Mouse (Mus musculus): ENCODE measurements around the gene Mtus2.
A peak's percentile ranks its signal among the peaks of the same experiment; 100 is the strongest.

The Mtus2 gene

DNA sequence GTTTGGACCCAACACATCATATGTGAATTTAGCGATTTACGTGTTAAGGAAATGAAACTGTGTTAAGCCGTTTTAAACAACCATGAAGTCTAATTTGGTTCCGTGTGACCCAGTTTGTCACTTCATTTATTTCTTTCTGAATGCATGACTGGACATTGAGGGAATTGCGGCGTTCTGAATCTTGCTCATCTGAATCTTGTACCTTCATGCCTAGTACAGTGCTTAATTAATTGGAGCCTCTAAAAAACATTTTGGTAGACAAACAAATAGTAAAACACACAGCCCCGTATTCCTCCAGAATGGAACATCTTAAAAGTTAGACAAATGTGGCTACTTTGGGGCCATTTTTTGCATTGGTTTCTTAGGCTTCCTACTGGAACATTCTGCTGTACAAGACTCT, 84.5 kb downstream of the Mtus2 start:
- DNase-seq (ENCODE audit: low read depth, low spot score), result no peak

DNA sequence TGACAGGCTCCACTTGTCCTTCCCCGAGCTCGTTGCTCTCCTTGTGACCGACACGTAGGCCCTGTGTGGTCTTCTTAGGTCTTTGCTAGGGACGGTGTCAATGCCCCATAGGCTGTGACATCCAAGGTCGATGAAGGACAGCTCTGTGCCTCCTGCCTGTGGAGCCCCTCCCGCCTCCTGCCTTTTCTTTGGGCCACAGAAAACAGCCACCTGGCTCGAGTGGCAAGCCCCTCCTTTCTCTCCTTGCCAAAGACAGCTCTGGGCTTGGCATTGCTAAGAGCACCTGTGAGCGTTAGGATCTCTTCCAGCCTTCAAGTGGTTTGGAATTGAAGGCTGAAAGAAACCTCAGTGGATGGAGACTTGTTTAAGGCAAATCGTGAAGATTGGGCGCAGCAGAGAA, 91.1 kb downstream of the Mtus2 start:
- DNase-seq (ENCODE audit: low read depth, low spot score), result no peak

DNA sequence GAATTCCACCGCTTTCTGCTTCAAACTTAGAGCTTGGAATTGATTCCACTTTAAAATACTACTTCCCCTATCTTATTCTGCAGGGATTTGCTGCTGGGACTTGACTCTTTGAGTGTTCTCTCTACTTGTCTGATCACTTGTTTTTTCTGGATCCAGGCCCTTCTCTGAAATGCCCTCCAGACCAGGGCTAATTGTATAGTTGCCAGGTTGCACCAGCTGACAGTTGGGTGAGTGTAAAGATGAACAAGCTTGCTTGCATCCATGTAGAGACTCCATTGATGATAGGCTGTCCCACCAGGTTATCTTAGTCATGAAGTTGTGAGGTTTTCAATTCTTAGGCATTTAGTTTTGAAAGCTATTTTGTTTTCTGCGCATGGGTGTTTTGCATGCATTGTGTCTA, 92.2 kb downstream of the Mtus2 start:
- DNase-seq (ENCODE audit: low read depth, low spot score), result no peak

DNA sequence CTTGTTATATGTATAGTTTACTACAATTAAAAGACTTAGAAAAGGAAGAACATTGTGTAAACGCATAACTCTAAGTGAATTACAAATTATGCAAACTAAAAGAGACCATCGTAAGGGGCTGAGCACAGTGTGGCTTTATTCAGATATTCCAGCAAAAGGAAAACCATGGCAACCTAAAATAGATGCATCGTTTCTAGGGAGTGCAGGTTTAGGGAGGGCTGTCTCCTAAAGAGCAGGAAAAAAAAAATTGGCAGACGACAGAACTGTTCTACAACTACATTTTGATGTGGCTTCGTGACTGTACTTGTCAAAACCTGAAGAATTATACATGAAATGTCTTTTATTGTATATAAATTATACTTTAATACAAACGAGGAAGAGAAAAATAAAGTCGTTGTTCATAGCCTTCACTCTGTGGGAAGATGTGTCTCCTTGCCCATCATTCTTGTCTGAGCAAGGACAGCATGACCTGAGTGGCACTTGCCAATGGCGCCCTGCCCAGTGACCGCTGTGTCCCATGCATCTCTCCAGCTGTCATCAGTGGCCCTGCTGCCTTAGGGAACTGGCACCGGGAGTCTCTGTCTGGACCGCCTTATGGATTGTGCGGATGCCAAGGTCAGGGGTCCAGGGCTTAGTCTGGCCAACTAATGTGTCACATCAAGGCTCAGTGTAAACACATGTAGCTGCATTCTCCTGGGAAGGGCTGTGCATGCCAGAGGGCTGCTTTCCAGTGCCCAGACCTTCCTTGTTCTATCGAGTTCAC, 95.9 kb downstream of the Mtus2 start:
- no peak for DNase-seq (ENCODE audit: low read depth, low spot score)

DNA sequence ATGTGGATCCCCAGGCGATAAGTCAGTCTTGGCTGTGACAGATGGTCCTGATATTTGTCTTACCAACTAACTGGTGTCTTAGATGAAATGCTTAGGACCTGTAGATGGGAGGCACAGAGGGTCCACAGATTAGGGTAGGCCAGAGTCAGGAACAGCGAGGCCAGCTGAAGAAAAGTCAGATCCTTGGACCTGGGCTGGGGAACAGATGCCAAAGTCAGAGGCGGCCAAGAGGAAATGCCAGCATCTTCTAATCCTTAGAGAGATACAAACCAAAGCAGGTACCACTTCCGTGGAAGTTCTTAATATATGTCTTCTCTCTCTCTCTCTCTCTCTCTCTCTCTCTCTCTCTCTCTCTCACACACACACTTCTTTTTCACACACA, 96.5 kb downstream of the Mtus2 start:
- no peak for DNase-seq (ENCODE audit: low read depth, low spot score)

DNA sequence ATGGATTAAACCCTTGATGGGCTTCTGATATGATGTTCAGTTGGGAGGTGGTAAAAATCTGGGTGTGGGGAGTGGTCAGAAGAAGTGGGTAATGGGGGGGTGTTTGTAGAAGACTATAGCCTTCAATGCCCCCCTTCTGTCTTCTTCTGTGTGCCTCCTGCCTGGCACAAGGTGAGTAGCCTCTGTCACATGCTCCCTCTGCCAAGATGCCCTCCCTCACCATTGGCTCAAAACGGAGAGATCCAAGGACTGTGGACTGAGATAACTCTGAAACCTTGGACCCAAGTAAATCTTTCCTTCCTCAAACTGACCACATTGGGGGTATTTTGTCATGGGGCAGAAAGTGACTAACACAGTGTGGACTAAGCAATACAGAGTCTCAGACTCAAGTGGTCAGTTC, 99.7 kb downstream of the Mtus2 start:
- no peak for DNase-seq (ENCODE audit: low read depth, low spot score)

DNA sequence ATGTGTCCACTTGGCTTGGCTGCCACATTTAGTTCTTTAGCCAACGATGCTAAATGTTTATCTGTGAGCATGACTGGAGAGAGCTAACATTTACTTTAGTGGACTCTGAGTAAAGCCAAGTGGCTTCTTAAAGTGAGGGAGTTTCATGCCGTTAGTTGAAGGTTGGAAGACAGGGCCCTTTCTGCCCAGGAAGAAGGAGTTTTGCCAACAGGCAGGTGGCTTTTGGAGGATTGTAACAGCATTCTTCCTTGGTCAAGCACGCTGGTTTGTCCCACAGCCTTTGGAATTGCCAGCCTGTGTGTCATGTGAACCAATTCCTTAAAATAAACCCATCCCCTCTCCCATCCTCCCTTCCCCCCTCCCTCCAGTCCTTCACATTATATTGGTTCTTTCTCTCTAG, 100.3 kb downstream of the Mtus2 start:
- DNase-seq (ENCODE audit: low read depth, low spot score), result no peak

DNA sequence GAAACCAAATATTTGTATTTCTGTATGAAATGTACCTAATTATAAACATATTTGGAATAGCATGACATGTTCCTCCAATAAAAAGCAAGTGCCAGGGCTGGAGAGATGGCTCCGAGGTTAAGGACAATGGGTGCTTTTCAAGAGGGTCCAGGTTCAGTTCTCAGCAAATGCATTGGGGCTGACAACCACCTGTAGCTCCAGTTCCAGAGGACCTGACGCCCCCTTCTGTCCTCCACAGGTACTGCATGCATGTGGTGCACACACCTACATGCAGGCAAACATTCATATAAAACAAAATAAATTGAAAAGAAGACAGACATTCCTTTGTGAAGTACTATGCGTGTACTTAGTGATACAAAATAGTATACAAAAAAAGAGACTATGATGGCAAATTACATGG, 102.2 kb downstream of the Mtus2 start:
- DNase-seq (ENCODE audit: low read depth, low spot score), result no peak

DNA sequence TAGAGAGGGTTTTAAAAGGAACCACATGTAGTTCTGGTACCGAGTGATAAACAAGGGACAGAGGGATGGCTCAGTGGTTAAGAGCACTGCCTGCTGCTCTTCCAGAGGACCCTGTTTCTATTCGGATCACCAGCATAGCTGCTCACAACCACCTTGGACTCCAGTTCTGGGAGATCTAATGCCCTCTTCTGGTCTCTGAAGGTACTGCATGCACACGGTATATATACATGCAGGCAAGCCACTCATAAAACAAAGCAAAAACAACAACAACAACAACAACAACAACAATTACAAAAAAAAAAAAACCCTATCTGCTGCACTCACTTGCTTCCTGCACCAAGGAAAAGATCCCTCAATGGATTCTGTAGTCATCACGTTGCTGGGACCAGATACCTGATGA, 104.7 kb downstream of the Mtus2 start:
- DNase-seq (ENCODE audit: low read depth, low spot score), result no peak

DNA sequence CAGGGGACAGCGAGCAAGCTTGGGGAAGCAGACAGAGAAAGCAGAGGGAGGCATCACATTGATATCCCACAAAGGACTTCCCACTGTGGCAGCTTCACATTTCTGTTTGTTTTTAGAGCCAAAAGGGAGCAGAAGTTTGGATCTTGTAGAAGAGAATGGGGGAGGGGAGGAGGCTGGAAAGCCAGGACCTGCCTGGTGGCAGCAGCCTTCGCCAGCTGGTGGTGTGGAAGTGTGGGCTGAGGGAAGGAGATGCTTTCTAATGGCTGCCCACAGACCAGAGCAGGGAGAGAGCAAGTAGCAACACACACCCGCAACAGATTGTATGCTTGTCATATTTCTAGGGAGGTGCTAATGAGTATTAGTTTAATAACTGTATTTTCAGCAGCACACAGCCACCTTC, 106.6 kb downstream of the Mtus2 start:
- DNase-seq (ENCODE audit: low read depth, low spot score), result no peak

DNA sequence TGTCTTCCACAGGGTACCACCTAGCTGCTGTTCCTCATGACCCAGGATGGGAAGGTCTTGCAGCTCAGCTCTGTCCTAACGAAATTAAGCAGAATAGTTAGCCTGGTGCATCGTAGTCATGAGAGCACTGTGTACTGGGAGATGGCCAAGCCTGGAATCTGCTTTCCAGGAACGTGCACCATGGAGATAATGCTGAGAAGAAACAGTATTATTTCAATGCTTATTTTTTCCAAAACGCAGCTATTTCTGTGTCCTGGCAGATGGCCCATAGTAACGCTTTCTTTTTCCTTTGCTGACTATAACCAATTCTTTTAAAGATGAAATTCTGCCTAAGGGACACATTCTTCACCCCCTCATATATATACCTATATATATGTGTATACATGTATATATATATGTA, 108.1 kb downstream of the Mtus2 start:
- no peak for DNase-seq (ENCODE audit: low read depth, low spot score)

DNA sequence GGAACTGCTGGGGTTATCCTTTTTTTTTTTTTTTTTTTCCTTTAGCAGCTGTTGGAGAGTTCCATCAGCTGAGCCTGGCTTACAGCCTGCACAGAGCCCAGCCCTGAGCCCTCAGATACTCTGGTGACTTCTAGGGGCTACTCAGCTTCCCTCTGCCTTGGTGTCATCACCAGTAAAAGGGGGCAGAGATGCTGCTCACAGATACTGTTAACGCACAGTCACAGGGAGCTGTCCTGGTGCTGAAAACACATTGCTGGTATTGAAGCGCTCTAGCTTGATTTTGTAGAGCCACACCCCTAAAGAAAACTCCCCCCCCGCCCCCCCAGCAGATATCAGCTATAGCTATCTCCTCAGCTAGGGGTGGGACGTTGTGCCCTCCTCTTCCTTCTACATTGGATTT, 112.8 kb downstream of the Mtus2 start:
- no peak for DNase-seq (ENCODE audit: low read depth, low spot score)

DNA sequence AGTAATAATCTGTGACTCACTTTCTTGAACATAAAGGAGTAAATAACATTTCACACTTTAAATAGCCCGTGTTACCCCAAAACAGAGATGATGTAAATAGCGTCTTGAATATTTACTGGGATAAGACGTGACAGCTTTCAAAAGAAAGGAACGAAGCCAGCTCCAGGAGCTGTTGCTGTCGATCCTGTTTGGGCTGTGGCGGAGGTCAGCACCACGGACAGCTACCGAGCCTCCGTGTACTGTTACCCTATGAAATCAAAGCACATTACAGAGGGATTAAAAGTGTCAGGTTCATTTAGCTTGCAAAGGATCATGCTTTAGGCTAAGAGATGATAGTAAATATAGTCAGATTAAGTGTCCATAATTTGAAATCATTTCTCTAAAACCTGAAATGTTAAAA, 114.7 kb downstream of the Mtus2 start:
- peak; percentile 24 for DNase-seq (ENCODE audit: low read depth, low spot score)

DNA sequence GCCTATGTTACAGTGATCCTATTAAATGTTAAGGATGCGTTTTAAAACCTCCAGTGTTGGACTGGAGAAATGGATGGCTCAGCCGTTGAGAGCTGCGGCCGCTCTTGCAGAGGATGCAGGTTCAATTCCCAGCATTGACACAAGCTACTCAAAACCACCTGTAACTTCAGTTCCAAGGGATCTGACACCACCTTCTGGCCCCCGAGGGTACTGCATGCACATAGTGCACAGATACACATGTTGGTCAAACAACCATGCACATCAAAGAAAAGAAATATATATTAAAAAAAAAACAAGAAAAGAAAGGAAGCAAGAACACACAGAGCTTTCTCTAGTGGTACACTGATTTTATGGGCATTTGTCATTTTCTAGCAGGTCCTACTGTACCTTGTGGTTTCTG, 116.3 kb downstream of the Mtus2 start:
- no peak for DNase-seq (ENCODE audit: low read depth, low spot score)

DNA sequence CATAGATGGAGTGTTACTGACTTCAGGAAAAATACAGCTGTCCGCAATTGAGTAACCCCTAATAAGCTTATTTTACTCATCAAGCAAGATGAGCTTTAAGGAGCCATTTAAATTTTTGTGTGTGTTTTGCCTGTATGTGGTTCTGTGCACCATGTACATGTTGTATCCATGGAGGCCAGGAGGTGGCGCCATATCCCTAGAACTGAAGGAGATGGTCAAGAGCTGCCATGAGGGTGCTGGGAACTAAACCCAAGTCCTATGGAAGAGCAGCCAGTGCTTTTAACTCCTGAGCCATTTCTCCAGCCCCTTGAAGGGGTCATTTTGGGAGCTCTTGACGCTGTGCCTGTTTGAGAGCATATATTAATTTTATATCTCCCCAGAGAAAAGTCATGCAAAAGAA, 122.6 kb downstream of the Mtus2 start:
- DNase-seq (ENCODE audit: low read depth, low spot score), result no peak

DNA sequence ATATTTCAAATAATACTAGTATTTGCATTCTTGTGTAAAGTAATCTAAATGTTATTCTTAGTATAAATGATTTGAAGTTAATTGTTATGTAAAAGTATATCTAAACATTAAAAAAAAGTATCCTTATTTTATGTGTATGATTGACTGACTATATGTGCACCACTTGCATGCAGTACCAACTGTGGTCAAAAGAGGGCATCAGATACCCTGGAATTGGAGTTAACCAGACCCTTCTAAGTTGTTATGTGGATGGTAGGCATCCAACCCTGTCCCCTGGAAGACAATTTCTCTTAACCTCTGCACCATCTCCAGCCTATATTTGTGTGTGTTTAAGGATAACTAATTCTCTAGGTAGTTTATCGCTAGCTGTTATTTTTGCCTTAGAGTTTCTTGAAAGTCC, 126.4 kb downstream of the Mtus2 start:
- no peak for DNase-seq (ENCODE audit: low read depth, low spot score)

DNA sequence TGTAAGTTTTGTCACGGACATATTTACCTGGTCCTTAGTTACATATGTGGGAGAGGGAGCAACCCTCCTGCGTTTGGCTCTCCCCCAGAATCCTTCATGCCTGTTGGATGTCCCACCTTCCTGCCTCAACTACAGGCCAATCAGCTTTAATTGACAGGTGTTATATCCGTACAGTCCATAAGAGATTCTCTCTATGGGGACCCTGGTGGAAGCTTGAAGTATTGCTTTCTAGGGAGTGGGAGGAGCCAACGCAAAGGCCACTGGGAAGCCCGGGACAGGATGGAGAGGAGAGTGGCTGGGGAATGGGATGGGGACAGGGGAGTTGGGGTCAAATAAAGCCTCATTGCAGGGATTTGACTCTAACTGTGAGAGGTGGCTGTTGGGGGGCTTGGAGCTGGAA, 127.6 kb downstream of the Mtus2 start:
- no peak for DNase-seq (ENCODE audit: low read depth, low spot score)

DNA sequence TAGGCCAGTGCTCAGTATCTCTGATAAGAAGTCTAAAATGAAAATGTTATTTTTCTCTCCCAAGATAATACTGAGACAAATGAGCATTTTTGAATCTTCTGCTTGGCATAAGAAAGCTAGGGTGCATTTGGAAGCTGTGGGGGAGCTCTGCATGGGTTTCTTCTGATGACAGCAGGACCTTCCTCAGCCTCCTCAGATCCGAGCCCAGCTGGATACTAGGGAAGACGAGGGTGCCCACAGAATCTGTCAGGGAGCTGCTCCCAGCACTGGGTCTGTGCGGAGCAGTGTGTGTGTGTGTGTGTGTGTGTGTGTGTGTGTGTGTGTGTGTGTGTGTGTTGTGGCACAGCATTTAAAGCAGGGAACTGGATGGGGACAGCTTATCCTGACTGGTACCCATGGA, 130.7 kb downstream of the Mtus2 start:
- DNase-seq (ENCODE audit: low read depth, low spot score), result no peak

DNA sequence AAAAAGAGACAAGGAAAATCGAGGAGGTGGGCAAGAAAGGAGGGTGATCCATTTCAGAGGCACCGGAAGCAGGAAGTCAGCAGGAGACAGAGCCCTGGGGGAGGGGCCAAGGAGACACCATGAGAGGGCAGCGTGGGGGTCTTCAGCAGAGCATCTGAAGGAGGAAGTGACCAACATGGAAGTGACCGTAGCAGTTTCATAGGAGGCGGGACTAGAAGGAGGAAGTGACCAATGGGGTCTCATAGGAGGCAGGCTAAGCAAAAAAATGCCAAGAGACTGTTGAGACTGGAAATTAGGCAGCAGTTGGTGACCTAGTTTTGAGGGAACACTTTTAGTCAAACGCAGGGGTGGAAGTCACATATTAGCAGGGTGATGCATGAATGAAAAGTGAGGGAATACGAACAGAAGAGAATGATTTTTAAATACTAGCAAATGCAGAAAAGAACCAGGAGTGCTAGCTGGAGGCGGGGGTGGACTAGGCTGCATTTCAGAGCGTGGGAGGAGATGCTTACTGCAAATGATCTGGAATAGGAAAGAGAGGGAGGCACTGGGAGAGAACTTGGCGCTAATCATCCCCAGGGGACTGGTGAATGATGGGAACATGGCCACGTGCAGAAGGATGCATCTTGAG, 133.2 kb downstream of the Mtus2 start:
- no peak for DNase-seq (ENCODE audit: low read depth, low spot score)

DNA sequence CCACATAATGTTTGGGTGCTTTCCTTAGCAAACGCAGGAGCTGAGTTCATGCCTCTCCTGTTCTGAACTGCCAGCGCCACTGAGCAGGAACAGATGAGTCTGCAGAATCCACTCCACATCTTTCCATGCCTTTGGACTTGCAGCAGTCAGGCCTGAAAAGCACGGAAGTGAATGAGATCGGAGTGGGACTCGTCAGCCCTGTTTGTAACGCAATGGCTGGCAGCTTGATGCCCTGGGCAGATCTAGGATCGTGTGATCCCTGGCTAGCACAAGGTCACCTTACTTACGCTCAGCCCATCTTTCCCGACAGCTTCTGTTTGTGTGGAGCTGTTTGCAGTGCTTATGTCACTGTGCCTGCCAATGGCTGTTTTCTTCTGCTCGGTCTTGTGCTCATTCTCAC, 137.5 kb downstream of the Mtus2 start:
- DNase-seq (ENCODE audit: low read depth, low spot score), result no peak

DNA sequence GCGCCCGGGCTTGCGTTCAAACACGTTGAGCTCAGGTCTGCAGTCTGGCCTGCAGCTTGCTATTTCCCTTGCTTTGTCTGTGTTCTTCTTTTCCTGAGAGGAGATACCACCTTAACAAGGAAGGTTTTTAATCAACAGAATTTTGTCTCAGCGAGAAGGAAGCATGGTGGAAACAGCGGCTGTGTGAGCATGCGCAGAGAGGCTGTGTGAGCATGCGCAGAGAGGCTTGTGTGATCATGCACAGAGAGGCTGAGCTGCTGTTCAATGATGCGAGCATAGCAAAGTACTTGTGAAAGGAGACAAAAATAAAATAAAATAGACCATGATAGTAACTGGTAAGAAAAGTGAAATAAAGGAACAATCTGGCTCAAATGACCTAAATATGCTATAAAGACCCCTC, 142.2 kb downstream of the Mtus2 start:
- no peak for DNase-seq (ENCODE audit: low read depth, low spot score)

DNA sequence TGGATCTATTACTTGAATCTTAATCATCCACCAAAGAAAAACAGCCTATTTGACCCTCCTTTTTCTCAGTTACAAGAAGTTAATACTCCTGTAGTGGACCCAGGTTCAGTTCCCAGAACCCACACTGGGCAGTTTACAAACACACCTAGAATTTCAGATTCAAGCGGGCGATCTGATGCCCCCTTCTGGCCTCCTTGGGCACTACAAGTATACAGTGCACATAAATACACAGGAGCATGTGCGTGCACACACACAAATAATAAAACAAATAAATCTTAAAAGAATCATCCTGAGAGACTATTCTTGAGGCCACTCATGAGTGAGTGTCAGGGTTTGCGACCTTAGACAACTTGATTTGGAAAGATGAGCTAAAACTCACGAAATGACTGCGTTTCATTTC, 150.2 kb downstream of the Mtus2 start:
- no peak for DNase-seq (ENCODE audit: low read depth, low spot score)

DNA sequence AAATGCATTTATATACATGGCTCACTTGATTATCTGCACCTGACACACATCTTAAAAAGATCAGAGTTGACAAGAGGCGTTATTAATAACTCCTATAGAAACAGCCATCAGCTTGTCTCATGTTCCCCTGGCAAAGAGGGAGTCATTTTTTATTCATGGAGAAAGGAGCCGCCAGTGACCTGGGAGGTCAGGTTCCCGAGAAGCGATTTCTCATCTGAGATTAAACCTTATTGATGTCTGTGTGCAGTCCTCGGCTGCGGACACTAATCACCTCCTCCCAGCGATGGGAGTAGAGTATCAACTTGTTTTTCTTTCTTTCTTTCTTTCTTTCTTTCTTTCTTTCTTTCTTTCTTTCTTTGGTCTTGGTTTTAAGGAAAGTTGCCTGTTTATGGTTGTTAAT, 150.8 kb downstream of the Mtus2 start:
- no peak for DNase-seq (ENCODE audit: low read depth, low spot score)

DNA sequence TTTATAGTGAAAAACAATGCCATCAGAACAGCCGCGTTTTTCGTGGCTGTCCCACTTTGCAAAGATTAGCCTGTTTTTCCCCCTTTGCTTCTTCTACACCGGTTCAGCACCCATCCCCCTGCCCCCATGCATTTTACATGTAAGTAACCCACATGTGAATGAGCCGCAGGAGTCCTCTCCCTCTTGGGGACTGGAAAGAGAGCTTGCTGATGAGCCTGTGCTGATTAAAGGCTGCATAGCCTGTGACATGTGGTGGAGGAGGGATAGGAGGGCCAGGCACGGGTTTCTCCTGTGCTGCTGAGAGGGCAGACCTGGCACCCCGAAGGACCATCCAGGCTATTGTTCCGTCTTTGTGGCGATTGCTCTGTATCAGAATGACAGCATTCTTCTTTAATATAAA, 151.2 kb downstream of the Mtus2 start:
- no peak for DNase-seq (ENCODE audit: low read depth, low spot score)
